Mouse (Mus musculus): ENCODE results near the gene Cdc5l. TPM values are rescaled to one million over a fixed set of nuclear protein-coding genes. Genes with fewer than 3 reads are reported as not detected.
"Not testable (repeated sequence)": the region's sequence is repeated elsewhere in the genome, so short reads cannot be mapped to it uniquely, and the experiment has no call there.

Gene Cdc5l
- polyA plus RNA-seq, 1 experiment from 2014 or later, result 31.8 TPM

GRCm38 (mm10) chr17:45432706-45433398 lies 685 bp downstream of the Cdc5l start:
- WGBS, result under 1% methylated on average over 61 of the region's 62 CpGs
- H3K4me3 ChIP-seq (ENCODE audit: low read depth, low read length), result peak overlapping the region; percentile 88
- H3K27ac ChIP-seq (replicated peaks), result peak overlapping the region; percentile 98
- TF ChIP-seq CTCF (IDR thresholded peaks at IDR 0.05; ENCODE audit: low read depth) (no peak), EP300 (optimal IDR thresholded peaks at IDR 0.05) (no peak)
- peak overlapping the region; percentile 83 for H3K4me2 ChIP-seq (replicated peaks; ENCODE audit: low read depth)
- peak overlapping the region; percentile 94 for H3K9ac ChIP-seq (ENCODE audit: low read length)
- no peaks in the 10 kb centered on the region for H3K9me3 ChIP-seq (ENCODE audit: control insufficient read depth, low read length)
- H3K27me3 ChIP-seq (ENCODE audit: control insufficient read depth, insufficient read depth, low read length), result no peaks in the 10 kb centered on the region
- ATAC-seq (ENCODE audit: low FRiP score, low TSS enrichment), result peak; percentile 67
- peaks cover 3% of the 10 kb centered on the region; the same call in 1 of the 2 replicates for H3K4me1 ChIP-seq (replicated peaks; ENCODE audit: control insufficient read depth, insufficient read depth)
- no peak for DNase-seq (ENCODE audit: low spot score)
- no peaks in the 10 kb centered on the region for H3K36me3 ChIP-seq (ENCODE audit: control insufficient read depth, insufficient read depth, low read length)

GRCm38 (mm10) chr17:45432007-45432406 lies 1.5 kb downstream of the Cdc5l start:
- peak overlapping the region; percentile 94; the same call in 1 of the 2 replicates for H3K9ac ChIP-seq (ENCODE audit: low read length)
- TF ChIP-seq CTCF (IDR thresholded peaks at IDR 0.05; ENCODE audit: low read depth), result no peak
- no peak for TF ChIP-seq EP300 (optimal IDR thresholded peaks at IDR 0.05)
- H3K36me3 ChIP-seq (ENCODE audit: control insufficient read depth, insufficient read depth, low read length), result no peaks in the 10 kb centered on the region
- ATAC-seq (ENCODE audit: low FRiP score, low TSS enrichment) (no peak), DNase-seq (ENCODE audit: low spot score) (no peak)
- peak overlapping the region; percentile 88 for H3K4me3 ChIP-seq (ENCODE audit: low read depth, low read length)
- peak overlapping the region; percentile 83 for H3K4me2 ChIP-seq (replicated peaks; ENCODE audit: low read depth)
- H3K27ac ChIP-seq (replicated peaks), result no peak overlapping the region
- no peaks in the 10 kb centered on the region for H3K27me3 ChIP-seq (ENCODE audit: control insufficient read depth, insufficient read depth, low read length)
- no peaks in the 10 kb centered on the region for H3K9me3 ChIP-seq (ENCODE audit: control insufficient read depth, low read length)
- 57% methylated on average over 3 of the region's 3 CpGs for WGBS
- H3K4me1 ChIP-seq (replicated peaks; ENCODE audit: control insufficient read depth, insufficient read depth), result peaks cover 3% of the 10 kb centered on the region; the same call in 1 of the 2 replicates

DNA sequence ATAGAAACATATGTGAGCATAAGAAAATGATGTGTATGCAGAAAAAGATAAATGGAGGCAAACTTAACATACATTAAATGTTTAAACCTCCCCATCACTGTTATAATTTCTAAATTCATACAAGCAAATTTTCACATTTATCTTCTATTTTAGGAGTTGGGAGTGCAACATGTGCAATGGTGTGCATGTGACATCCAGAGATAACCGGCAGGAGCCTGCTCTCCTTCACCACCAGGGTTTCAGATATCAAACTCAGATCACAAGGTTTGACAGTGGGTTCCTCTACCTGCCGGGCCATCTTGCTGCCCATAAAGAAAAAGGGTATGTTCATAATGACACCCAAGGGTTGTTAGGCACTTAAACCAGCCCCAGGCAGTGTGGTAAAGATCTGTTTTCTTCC lies 16.1 kb downstream of the Cdc5l start:
- H3K36me3 ChIP-seq (ENCODE audit: control insufficient read depth, insufficient read depth, low read length), result peaks cover 30% of the 10 kb centered on the region
- H3K9ac ChIP-seq (ENCODE audit: low read length), result no peak overlapping the region
- no peaks in the 10 kb centered on the region for H3K27me3 ChIP-seq (ENCODE audit: control insufficient read depth, insufficient read depth, low read length)
- TF ChIP-seq EP300 (optimal IDR thresholded peaks at IDR 0.05) (no peak), CTCF (IDR thresholded peaks at IDR 0.05; ENCODE audit: low read depth) (no peak)
- ATAC-seq (ENCODE audit: low FRiP score, low TSS enrichment) (no peak), DNase-seq (ENCODE audit: low spot score) (no peak)
- no peaks in the 10 kb centered on the region for H3K9me3 ChIP-seq (ENCODE audit: control insufficient read depth, low read length)
- H3K4me2 ChIP-seq (replicated peaks; ENCODE audit: low read depth), result no peak overlapping the region
- WGBS, result 78% methylated on average over 2 of the region's 2 CpGs
- H3K4me1 ChIP-seq (replicated peaks; ENCODE audit: control insufficient read depth, insufficient read depth), result no peaks in the 10 kb centered on the region
- no peak overlapping the region for H3K27ac ChIP-seq (replicated peaks)
- H3K4me3 ChIP-seq (ENCODE audit: low read depth, low read length), result no peak overlapping the region

GRCm38 (mm10) chr17:45411617-45412016 lies 21.9 kb downstream of the Cdc5l start:
- not testable (repeated sequence) for H3K4me3 ChIP-seq (ENCODE audit: low read depth, low read length); ATAC-seq (ENCODE audit: low FRiP score, low TSS enrichment); DNase-seq (ENCODE audit: low spot score); H3K27me3 ChIP-seq (ENCODE audit: control insufficient read depth, insufficient read depth, low read length); H3K9me3 ChIP-seq (ENCODE audit: control insufficient read depth, low read length); H3K4me1 ChIP-seq (replicated peaks; ENCODE audit: control insufficient read depth, insufficient read depth); H3K9ac ChIP-seq (ENCODE audit: low read length); H3K27ac ChIP-seq (replicated peaks); H3K4me2 ChIP-seq (replicated peaks; ENCODE audit: low read depth)
- peaks cover 40% of the 10 kb centered on the region for H3K36me3 ChIP-seq (ENCODE audit: control insufficient read depth, insufficient read depth, low read length)
- WGBS, result 52% methylated on average over 2 of the region's 2 CpGs

DNA sequence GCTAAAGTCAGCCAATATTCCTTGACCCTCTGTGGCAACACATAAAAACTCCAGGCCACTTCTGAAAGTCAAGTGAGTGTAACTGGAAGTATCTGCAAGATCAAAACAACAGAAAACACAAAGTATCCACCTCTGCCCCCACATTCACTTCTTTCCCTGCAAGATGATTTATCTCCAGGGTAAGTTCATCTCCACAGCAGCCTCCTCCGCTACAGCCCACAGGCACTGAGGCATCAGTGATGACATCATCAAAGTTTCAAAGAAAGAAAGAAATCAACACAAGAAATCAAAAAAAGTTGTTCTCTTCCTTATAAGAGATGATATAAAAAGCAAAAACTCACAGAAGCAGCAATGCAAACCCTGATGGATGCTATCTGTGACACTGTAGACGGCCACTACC lies 24.8 kb downstream of the Cdc5l start:
- ATAC-seq (ENCODE audit: low FRiP score, low TSS enrichment) (no peak), DNase-seq (ENCODE audit: low spot score) (no peak)
- WGBS, result 86% methylated on average over 2 of the region's 2 CpGs
- no peaks in the 10 kb centered on the region for H3K27me3 ChIP-seq (ENCODE audit: control insufficient read depth, insufficient read depth, low read length)
- H3K36me3 ChIP-seq (ENCODE audit: control insufficient read depth, insufficient read depth, low read length), result peaks cover 27% of the 10 kb centered on the region
- H3K4me1 ChIP-seq (replicated peaks; ENCODE audit: control insufficient read depth, insufficient read depth), result no peaks in the 10 kb centered on the region
- TF ChIP-seq EP300 (optimal IDR thresholded peaks at IDR 0.05) (no peak), CTCF (IDR thresholded peaks at IDR 0.05; ENCODE audit: low read depth) (no peak)
- no peak overlapping the region for H3K9ac ChIP-seq (ENCODE audit: low read length)
- no peak overlapping the region for H3K27ac ChIP-seq (replicated peaks)
- no peaks in the 10 kb centered on the region for H3K9me3 ChIP-seq (ENCODE audit: control insufficient read depth, low read length)
- H3K4me3 ChIP-seq (ENCODE audit: low read depth, low read length), result no peak overlapping the region
- no peak overlapping the region for H3K4me2 ChIP-seq (replicated peaks; ENCODE audit: low read depth)

DNA sequence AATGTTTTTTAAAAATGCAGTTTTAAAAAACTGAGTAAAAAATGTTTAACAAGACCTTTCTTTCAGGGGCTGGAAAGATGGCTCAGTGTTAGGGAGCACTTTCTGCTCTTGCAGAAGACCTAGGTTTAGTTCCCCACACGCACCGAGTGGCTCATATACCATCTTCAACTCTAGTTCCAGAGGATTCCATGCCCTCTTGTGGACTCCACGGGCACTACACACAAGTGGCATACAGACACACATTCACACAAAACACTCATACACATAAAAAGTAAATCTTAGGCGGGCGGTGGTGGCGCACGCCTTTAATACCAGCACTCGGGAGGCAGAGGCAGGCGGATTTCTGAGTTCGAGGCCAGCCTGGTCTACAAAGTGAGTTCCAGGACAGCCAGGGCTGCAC lies 27.3 kb downstream of the Cdc5l start:
- Histone ChIP-seq H3K9me3 (ENCODE audit: control insufficient read depth, low read length) (no peaks in the 10 kb centered on the region), H3K4me1 (replicated peaks; ENCODE audit: control insufficient read depth, insufficient read depth) (no peaks in the 10 kb centered on the region), H3K4me3 (ENCODE audit: low read depth, low read length) (no peak overlapping the region), H3K9ac (ENCODE audit: low read length) (no peak overlapping the region), H3K27ac (replicated peaks) (no peak overlapping the region), H3K27me3 (ENCODE audit: control insufficient read depth, insufficient read depth, low read length) (no peaks in the 10 kb centered on the region), H3K4me2 (replicated peaks; ENCODE audit: low read depth) (no peak overlapping the region), H3K36me3 (ENCODE audit: control insufficient read depth, insufficient read depth, low read length) (peaks cover 13% of the 10 kb centered on the region; the same call in 1 of the 2 replicates)
- 95% methylated on average over 10 of the region's 10 CpGs for WGBS
- peak; percentile 41 for TF ChIP-seq CTCF (IDR thresholded peaks at IDR 0.05; ENCODE audit: low read depth)
- no peak for TF ChIP-seq EP300 (optimal IDR thresholded peaks at IDR 0.05)
- DNase-seq (ENCODE audit: low spot score) (no peak), ATAC-seq (ENCODE audit: low FRiP score, low TSS enrichment) (no peak)
